Mouse (Mus musculus) lung, embryonic 16.5 days (tissue): ENCODE results near the gene Syf2. TPM values are rescaled to one million over a fixed set of nuclear protein-coding genes. Genes with fewer than 3 reads are reported as not detected.
A peak's percentile ranks its signal among the peaks of the same experiment; 100 is the strongest.

Experiments
- ATAC-seq: fragments of 200-750 bp; cut with Nextera tagmentation; 2 replicates; pipeline ENCODE4 v1.8.0; 2017; ENCODE audit warnings: low read depth, mild to moderate bottlenecking, moderate library complexity
- H3K27ac ChIP-seq: fragments of 300-500 bp; sonication (generic); 2 replicates; pipeline ENCODE4 v1.5.1; 2014; ENCODE audit warnings: mild to moderate bottlenecking, control low read depth, low read length
- H3K27me3 ChIP-seq: fragments of 300-500 bp; sonication (generic); 2 replicates; pipeline ENCODE4 v1.6.1; 2014; ENCODE audit warnings: low read depth, low read length, mixed read lengths; ENCODE audit not compliant: control insufficient read depth, insufficient read depth
- H3K36me3 ChIP-seq: fragments of 300-500 bp; sonication (generic); 2 replicates; pipeline ENCODE4 v1.6.1; 2014; ENCODE audit warnings: low read length; ENCODE audit not compliant: control insufficient read depth, insufficient read depth
- H3K4me1 ChIP-seq: fragments of 300-500 bp; sonication (generic); replicated peaks from 2 replicates; pipeline ENCODE4 v1.6.1; 2014; ENCODE audit warnings: low read length, mixed read lengths; ENCODE audit not compliant: control insufficient read depth, insufficient read depth
- H3K4me2 ChIP-seq: fragments of 300-500 bp; sonication (generic); 2 replicates; pipeline ENCODE4 v1.6.1; 2014; ENCODE audit warnings: low read depth, low read length, control low read depth
- H3K4me3 ChIP-seq: fragments of 300-500 bp; sonication (generic); 2 replicates; pipeline ENCODE4 v1.5.1; 2014; ENCODE audit warnings: mild to moderate bottlenecking, low read length, control low read depth
- H3K9ac ChIP-seq: fragments of 300-500 bp; sonication (generic); 2 replicates; pipeline ENCODE4 v1.6.1; 2014; ENCODE audit warnings: low read length, control low read depth
- H3K9me3 ChIP-seq: fragments of 300-500 bp; sonication (generic); 2 replicates; pipeline ENCODE4 v1.6.1; 2016; ENCODE audit warnings: low read length; ENCODE audit not compliant: control insufficient read depth
- WGBS: fragments of 180-500 bp; shearing (Covaris S2); extraction: QIAGEN DNeasy Blood & Tissue Kit; methylation state at CpG from one replicate; pipeline ENCODE4 v1.1.7; 2014; 5-methylcytosine and 5-hydroxymethylcytosine counted together
- polyA plus RNA-seq: library from polyadenylated mRNA; unstranded; fragments of >200 nt; fragmentation: Nextera tagmentation; extraction: Ambion mirVana; gene quantifications from 2 replicates; pipeline ENCODE4 v1.2.1, GENCODE M21; 2015

The Syf2 gene
- polyA plus RNA-seq, 1 experiment from 2014 or later = 87.7 TPM

- no peak overlapping the region for H3K4me2 ChIP-seq
- no peak overlapping the region for H3K9ac ChIP-seq
- no peak overlapping the region for H3K27ac ChIP-seq
- H3K4me1 ChIP-seq = peaks cover 4% of the 10 kb centered on the region; the same call in 1 of the 2 replicates
- 61% methylated on average over 8 of the region's 8 CpGs for WGBS
- no peaks in the 10 kb centered on the region for H3K36me3 ChIP-seq
- H3K27me3 ChIP-seq = no peaks in the 10 kb centered on the region
- no peaks in the 10 kb centered on the region for H3K9me3 ChIP-seq
- ATAC-seq = no peak
- no peak overlapping the region for H3K4me3 ChIP-seq
Observed at GRCm38 (mm10) chr4:134978930-134979329, 48.2 kb downstream of the Syf2 start.

GRCm38 (mm10) chr4:134981959-134982431, 51.3 kb downstream of the Syf2 start:
- peaks cover 4% of the 10 kb centered on the region; the same call in 1 of the 2 replicates for H3K4me1 ChIP-seq
- no peak overlapping the region for H3K27ac ChIP-seq
- WGBS = 47% methylated on average over 7 of the region's 7 CpGs
- no peaks in the 10 kb centered on the region for H3K27me3 ChIP-seq
- no peaks in the 10 kb centered on the region for H3K9me3 ChIP-seq
- H3K4me2 ChIP-seq = no peak overlapping the region
- H3K4me3 ChIP-seq = no peak overlapping the region
- H3K9ac ChIP-seq = no peak overlapping the region
- H3K36me3 ChIP-seq = no peaks in the 10 kb centered on the region
- no peak for ATAC-seq

GRCm38 (mm10) chr4:134983136-134983535, 52.4 kb downstream of the Syf2 start:
- Histone ChIP-seq H3K27ac (no peak overlapping the region), H3K4me1 (peaks cover 4% of the 10 kb centered on the region; the same call in 1 of the 2 replicates), H3K9ac (no peak overlapping the region), H3K4me3 (no peak overlapping the region), H3K4me2 (peak overlapping the region; percentile 23; the same call in 1 of the 2 replicates), H3K9me3 (no peaks in the 10 kb centered on the region), H3K27me3 (no peaks in the 10 kb centered on the region), H3K36me3 (no peaks in the 10 kb centered on the region)
- ATAC-seq = peak; percentile 51
- WGBS = 37% methylated on average over 5 of the region's 5 CpGs

- 71% methylated on average over 3 of the region's 3 CpGs for WGBS
- no peaks in the 10 kb centered on the region for H3K36me3 ChIP-seq
Observed at GRCm38 (mm10) chr4:134984555-134984954, 53.9 kb downstream of the Syf2 start.

GRCm38 (mm10) chr4:134985626-134986335, 55.1 kb downstream of the Syf2 start:
- H3K36me3 ChIP-seq = no peaks in the 10 kb centered on the region
- ATAC-seq = no peak
- no peak overlapping the region for H3K4me3 ChIP-seq
- no peak overlapping the region for H3K9ac ChIP-seq
- 74% methylated on average over 11 of the region's 11 CpGs for WGBS
- H3K27me3 ChIP-seq = no peaks in the 10 kb centered on the region
- no peak overlapping the region for H3K27ac ChIP-seq
- H3K4me1 ChIP-seq = peaks cover 4% of the 10 kb centered on the region; the same call in 1 of the 2 replicates
- H3K4me2 ChIP-seq = no peak overlapping the region
- no peaks in the 10 kb centered on the region for H3K9me3 ChIP-seq

More at GRCm38 (mm10) chr4:134984555-134984954, 53.9 kb downstream of the Syf2 start:
- H3K4me3 ChIP-seq = no peak overlapping the region
- ATAC-seq = no peak
- H3K9ac ChIP-seq = no peak overlapping the region
- H3K27ac ChIP-seq = no peak overlapping the region
- H3K27me3 ChIP-seq = no peaks in the 10 kb centered on the region
- peaks cover 4% of the 10 kb centered on the region; the same call in 1 of the 2 replicates for H3K4me1 ChIP-seq
- H3K4me2 ChIP-seq = no peak overlapping the region
- H3K9me3 ChIP-seq = no peaks in the 10 kb centered on the region

GRCm38 (mm10) chr4:134986336-134986635, 55.6 kb downstream of the Syf2 start:
- Histone ChIP-seq H3K27me3 (no peaks in the 10 kb centered on the region), H3K36me3 (no peaks in the 10 kb centered on the region), H3K4me2 (no peak overlapping the region), H3K27ac (no peak overlapping the region), H3K9ac (no peak overlapping the region), H3K4me1 (peaks cover 4% of the 10 kb centered on the region; the same call in 1 of the 2 replicates), H3K9me3 (no peaks in the 10 kb centered on the region), H3K4me3 (no peak overlapping the region)
- ATAC-seq = no peak
- WGBS = 53% methylated on average over 4 of the region's 4 CpGs

- no peaks in the 10 kb centered on the region for H3K36me3 ChIP-seq
- WGBS = 78% methylated on average over 3 of the region's 3 CpGs
- H3K27me3 ChIP-seq = no peaks in the 10 kb centered on the region
- no peak overlapping the region for H3K4me2 ChIP-seq
- H3K9ac ChIP-seq = no peak overlapping the region
- peaks cover 4% of the 10 kb centered on the region; the same call in 1 of the 2 replicates for H3K4me1 ChIP-seq
- no peaks in the 10 kb centered on the region for H3K9me3 ChIP-seq
- no peak overlapping the region for H3K27ac ChIP-seq
- no peak for ATAC-seq
- H3K4me3 ChIP-seq = no peak overlapping the region
Observed at GRCm38 (mm10) chr4:134986963-134987362, 56.3 kb downstream of the Syf2 start.

Other genes with a start within 250 kb of the Syf2 start
- 1.9 and 2.1 TPM in 2 replicates for gene Man1c1, start 226.6 kb upstream of the Syf2 start, polyA plus RNA-seq
- 25.2 and 27.7 TPM in 2 replicates for gene Ldlrap1, start 162.9 kb upstream of the Syf2 start, polyA plus RNA-seq
- 35.9 and 36.3 TPM in 2 replicates for gene Maco1, start 77.6 kb upstream of the Syf2 start, polyA plus RNA-seq
- 2.0 and 6.2 TPM in 2 replicates for gene Rhd, start 66.4 kb upstream of the Syf2 start, polyA plus RNA-seq
- gene Tmem50a, start 15.9 kb upstream of the Syf2 start, polyA plus RNA-seq = 188 and 193 TPM in 2 replicates
- 454 and 489 TPM in 2 replicates for gene Rsrp1, start 7.3 kb upstream of the Syf2 start, polyA plus RNA-seq
- gene Runx3, start 189.8 kb downstream of the Syf2 start, polyA plus RNA-seq = 0.16 and 0.19 TPM in 2 replicates